Mouse (Mus musculus) stomach, postnatal 0 days (tissue): ENCODE data around the gene Adgra1.

Experiments
- CTCF ChIP-seq: IDR thresholded peaks from 2 replicates; pipeline ENCODE4 v1.5.1; 2016; ENCODE audit warnings: antibody characterized with exemption, low read depth, mild to moderate bottlenecking, moderate library complexity
- EP300 ChIP-seq: optimal IDR thresholded peaks from 2 replicates; pipeline ENCODE3; 2016; ENCODE audit warnings: antibody characterized with exemption

DNA sequence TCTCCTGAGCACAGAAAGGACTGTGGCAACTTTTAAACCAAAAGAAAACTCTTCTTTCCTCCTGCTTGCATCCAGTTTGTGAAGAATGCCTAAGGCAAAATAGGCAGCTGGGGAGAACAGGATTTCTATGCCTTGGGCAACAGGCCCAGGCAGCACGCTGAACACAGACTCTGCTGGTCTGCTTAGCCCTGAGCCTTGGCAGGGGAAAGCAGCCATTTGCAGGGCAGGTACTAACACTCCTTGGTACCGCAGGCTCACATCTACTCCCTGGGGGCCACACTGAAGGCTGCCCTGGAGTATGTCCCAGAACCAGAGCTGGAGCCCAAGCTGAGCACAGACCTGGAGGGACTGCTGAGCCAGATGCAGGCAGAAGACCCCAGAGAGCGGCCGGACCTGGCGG is 74.2 kb downstream of the Adgra1 start:
- TF ChIP-seq EP300: no peak
- TF ChIP-seq CTCF: no peak
